Mouse (Mus musculus) G1E (cell line): ENCODE data around the gene Gipc3.

Source experiments
- CTCF ChIP-seq: IDR thresholded peaks from 2 replicates; pipeline ENCODE4 v1.5.1; 2012; ENCODE audit warnings: low read depth, low read length, inconsistent platforms, mixed read lengths
- GATA1 ChIP-seq: IDR thresholded peaks from 2 replicates; pipeline ENCODE4 v1.6.1; 2012; ENCODE audit warnings: borderline replicate concordance, low read length, inconsistent platforms, mixed read lengths
- GATA2 ChIP-seq: IDR thresholded peaks from 2 replicates; pipeline ENCODE4 v1.6.1; 2012; ENCODE audit warnings: low read depth, low read length, inconsistent platforms, borderline replicate concordance
- POLR2AphosphoS5 ChIP-seq: IDR thresholded peaks from 2 replicates; pipeline ENCODE4 v1.6.1; 2012; ENCODE audit warnings: low read depth, low read length, inconsistent platforms; ENCODE audit not compliant: insufficient replicate concordance

DNA sequence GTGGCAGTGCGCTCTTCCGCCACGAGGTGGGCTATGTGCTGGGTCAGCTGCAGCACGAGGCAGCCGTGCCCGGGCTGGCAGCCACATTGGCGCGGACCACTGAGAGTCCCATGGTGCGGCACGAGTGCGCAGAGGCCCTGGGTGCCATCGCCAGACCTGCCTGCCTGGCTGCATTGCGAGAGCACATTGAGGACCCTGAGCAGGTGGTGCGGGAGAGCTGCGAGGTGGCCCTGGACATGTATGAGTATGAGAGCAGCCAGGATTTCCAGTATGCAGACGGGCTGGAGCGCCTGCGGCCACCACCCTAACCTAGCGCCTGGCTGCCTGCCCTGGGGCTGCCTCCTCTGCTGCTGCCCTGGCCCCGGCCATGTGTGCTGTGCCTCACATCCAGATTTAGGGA, 44.6 kb upstream of the Gipc3 start:
- no peak for TF ChIP-seq CTCF
- TF ChIP-seq GATA1 = no peak
- TF ChIP-seq POLR2AphosphoS5 = no peak
- no peak for TF ChIP-seq GATA2
